Mouse (Mus musculus) cortical plate, adult 2 months (tissue): ENCODE measurements around the gene B230219D22Rik.

ENCODE experiments used
- CTCF ChIP-seq: fragments of 200-500 bp; IDR thresholded peaks from 2 replicates; pipeline ENCODE4 v1.5.1; 2011; ENCODE audit warnings: mild to moderate bottlenecking, control low read depth, low read length; ENCODE audit not compliant: insufficient read depth; ENCODE audit errors: extremely low read depth
- POLR2A ChIP-seq: fragments of 200-500 bp; IDR thresholded peaks from 2 replicates; pipeline ENCODE4 v1.6.1; 2011; ENCODE audit warnings: mild to moderate bottlenecking, low read length, control low read depth; ENCODE audit not compliant: insufficient read depth; ENCODE audit errors: extremely low read depth

GRCm38 (mm10) chr13:55677364-55677763, 15.6 kb upstream of the B230219D22Rik start:
- TF ChIP-seq POLR2A (no peak), CTCF (no peak)
